Mouse (Mus musculus) lung, embryonic 16.5 days (tissue): ENCODE results near the gene Kdelr2. TPM values are rescaled to one million over a fixed set of nuclear protein-coding genes. Genes with fewer than 3 reads are reported as not detected.

Experiments used
- ATAC-seq: fragments of 200-750 bp; cut with Nextera tagmentation; 2 replicates; pipeline ENCODE4 v1.8.0; 2017; ENCODE audit warnings: low read depth, mild to moderate bottlenecking, moderate library complexity
- H3K27ac ChIP-seq: fragments of 300-500 bp; sonication (generic); 2 replicates; pipeline ENCODE4 v1.5.1; 2014; ENCODE audit warnings: mild to moderate bottlenecking, control low read depth, low read length
- H3K27me3 ChIP-seq: fragments of 300-500 bp; sonication (generic); 2 replicates; pipeline ENCODE4 v1.6.1; 2014; ENCODE audit warnings: low read depth, low read length, mixed read lengths; ENCODE audit not compliant: control insufficient read depth, insufficient read depth
- H3K36me3 ChIP-seq: fragments of 300-500 bp; sonication (generic); 2 replicates; pipeline ENCODE4 v1.6.1; 2014; ENCODE audit warnings: low read length; ENCODE audit not compliant: control insufficient read depth, insufficient read depth
- H3K4me1 ChIP-seq: fragments of 300-500 bp; sonication (generic); replicated peaks from 2 replicates; pipeline ENCODE4 v1.6.1; 2014; ENCODE audit warnings: low read length, mixed read lengths; ENCODE audit not compliant: control insufficient read depth, insufficient read depth
- H3K4me2 ChIP-seq: fragments of 300-500 bp; sonication (generic); 2 replicates; pipeline ENCODE4 v1.6.1; 2014; ENCODE audit warnings: low read depth, low read length, control low read depth
- H3K4me3 ChIP-seq: fragments of 300-500 bp; sonication (generic); 2 replicates; pipeline ENCODE4 v1.5.1; 2014; ENCODE audit warnings: mild to moderate bottlenecking, low read length, control low read depth
- H3K9ac ChIP-seq: fragments of 300-500 bp; sonication (generic); 2 replicates; pipeline ENCODE4 v1.6.1; 2014; ENCODE audit warnings: low read length, control low read depth
- H3K9me3 ChIP-seq: fragments of 300-500 bp; sonication (generic); 2 replicates; pipeline ENCODE4 v1.6.1; 2016; ENCODE audit warnings: low read length; ENCODE audit not compliant: control insufficient read depth
- WGBS: fragments of 180-500 bp; shearing (Covaris S2); extraction: QIAGEN DNeasy Blood & Tissue Kit; methylation state at CpG from one replicate; pipeline ENCODE4 v1.1.7; 2014; 5-methylcytosine and 5-hydroxymethylcytosine counted together
- polyA plus RNA-seq: library from polyadenylated mRNA; unstranded; fragments of >200 nt; fragmentation: Nextera tagmentation; extraction: Ambion mirVana; gene quantifications from 2 replicates; pipeline ENCODE4 v1.2.1, GENCODE M21; 2015

Gene Kdelr2
- polyA plus RNA-seq, 1 experiment from 2014 or later = 341 TPM

DNA sequence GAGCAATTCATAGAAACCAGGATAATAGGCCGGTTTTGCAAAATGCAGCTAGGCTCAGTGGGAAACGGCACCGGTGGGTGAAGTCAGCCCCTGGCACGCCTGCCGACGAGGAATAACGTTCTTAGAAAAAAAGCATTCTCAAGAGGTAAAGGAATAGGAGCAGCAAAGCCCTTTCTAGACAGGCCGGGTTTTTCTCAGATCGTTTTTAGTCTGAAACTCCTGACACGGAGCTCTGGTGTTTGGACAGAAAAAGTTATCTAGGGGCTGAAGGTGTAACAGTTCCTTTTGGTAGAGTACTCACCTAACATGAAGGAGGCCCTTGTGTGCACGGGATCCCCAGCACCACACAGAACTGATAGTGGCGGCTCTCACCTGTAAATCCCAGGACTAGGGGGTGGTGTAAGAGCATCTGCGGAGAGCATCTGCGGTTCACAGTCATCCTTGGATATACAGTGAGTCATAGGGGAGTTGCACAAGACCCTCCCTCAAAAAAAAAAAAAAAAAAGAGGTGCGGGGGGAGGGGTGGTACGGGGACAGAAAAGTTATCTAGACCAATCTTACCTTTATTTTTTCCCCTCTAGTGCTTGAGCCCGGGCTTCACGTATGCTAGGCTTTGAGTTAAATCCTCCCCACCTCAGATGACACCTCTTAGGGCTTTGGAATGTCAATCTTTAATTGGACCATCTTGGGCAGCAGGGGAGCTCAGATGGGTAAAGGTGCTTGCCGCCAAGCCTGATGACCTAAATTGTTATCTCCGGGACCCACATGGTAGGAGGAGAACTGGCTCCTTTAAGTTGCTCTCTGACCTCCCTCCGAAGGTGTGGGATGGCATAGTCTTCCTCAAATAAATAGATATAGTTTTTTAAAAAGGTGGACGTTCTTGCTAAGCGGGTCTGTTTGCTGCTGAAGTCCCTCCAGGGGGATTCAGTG is 61.8 kb downstream of the Kdelr2 start:
- no peak for ATAC-seq
- peak overlapping the region; percentile 73 for H3K4me3 ChIP-seq
- H3K27ac ChIP-seq = no peak overlapping the region
- WGBS = 27% methylated on average over 23 of the region's 23 CpGs
- peak overlapping the region; percentile 74 for H3K9ac ChIP-seq
- no peaks in the 10 kb centered on the region for H3K27me3 ChIP-seq
- peak overlapping the region; percentile 95 for H3K4me2 ChIP-seq
- peaks cover 6% of the 10 kb centered on the region; the same call in 1 of the 2 replicates for H3K4me1 ChIP-seq
- H3K36me3 ChIP-seq = no peaks in the 10 kb centered on the region
- H3K9me3 ChIP-seq = no peaks in the 10 kb centered on the region

DNA sequence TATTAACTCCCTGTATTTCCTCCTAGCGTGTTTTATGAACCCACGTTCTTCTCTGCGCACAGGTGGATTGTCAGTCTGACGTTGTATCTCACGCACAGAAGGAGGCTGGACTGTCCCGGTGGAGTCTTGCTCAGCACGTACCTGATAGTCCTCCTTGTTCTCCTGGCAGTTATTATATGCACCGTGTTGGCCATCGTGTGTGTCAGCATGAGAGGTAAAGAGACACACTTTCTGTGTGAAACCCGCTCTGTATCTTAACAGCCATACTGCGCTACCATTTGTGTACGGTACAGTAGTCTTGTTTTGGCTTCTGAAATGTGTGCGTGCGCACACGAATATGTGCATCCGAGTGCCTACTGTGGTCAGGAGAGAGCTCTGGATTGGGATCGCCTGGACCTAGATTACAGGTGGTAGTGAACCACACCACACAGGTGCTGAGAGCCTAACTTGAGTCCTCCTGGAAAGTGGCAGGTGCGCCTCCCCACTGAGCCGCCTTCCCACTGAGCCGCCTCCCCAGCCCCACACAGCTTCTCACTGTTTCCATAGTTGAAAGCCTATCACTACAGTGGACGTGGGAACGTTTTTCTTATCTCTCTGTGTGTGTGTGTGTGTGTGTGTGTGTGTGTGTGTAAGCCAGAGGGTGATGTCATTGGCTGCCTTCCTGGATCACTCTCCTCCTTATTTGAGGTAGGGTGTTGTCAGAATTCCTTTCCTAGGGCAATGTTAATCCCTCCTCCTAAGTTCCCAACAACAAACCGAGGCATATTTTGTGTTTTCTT is 63.4 kb downstream of the Kdelr2 start:
- Histone ChIP-seq H3K9ac (no peak overlapping the region), H3K4me2 (no peak overlapping the region), H3K27ac (no peak overlapping the region), H3K4me3 (no peak overlapping the region), H3K36me3 (no peaks in the 10 kb centered on the region), H3K4me1 (peaks cover 6% of the 10 kb centered on the region), H3K9me3 (no peaks in the 10 kb centered on the region), H3K27me3 (no peaks in the 10 kb centered on the region)
- no peak for ATAC-seq
- 89% methylated on average over 23 of the region's 23 CpGs for WGBS

DNA sequence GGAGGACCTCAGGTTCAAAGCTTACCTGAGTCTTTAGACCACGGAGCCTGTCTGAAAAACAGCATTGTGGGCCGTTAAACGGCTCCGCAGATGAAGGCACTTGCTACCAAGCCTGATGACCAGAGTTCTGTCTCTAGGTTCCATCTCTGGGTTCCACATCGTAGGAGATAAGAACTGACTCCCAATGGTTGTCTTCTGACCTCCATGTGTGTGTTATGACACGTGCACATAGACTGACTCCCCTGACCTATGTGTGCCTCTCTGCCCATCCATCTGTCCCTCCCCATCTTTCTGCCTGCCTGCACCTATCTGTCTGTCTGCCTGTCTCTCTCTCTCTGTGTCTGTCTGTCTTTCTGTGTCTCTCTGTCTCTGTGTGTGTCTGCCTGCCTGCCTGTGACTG is 64.3 kb downstream of the Kdelr2 start:
- ATAC-seq = no peak
- no peak overlapping the region for H3K9ac ChIP-seq
- peaks cover 6% of the 10 kb centered on the region for H3K4me1 ChIP-seq
- no peaks in the 10 kb centered on the region for H3K27me3 ChIP-seq
- no peak overlapping the region for H3K27ac ChIP-seq
- no peaks in the 10 kb centered on the region for H3K9me3 ChIP-seq
- H3K4me2 ChIP-seq = no peak overlapping the region
- H3K36me3 ChIP-seq = peaks cover under 1% of the 10 kb centered on the region; the same call in 1 of the 2 replicates
- WGBS = 89% methylated on average over 6 of the region's 6 CpGs
- H3K4me3 ChIP-seq = no peak overlapping the region

DNA sequence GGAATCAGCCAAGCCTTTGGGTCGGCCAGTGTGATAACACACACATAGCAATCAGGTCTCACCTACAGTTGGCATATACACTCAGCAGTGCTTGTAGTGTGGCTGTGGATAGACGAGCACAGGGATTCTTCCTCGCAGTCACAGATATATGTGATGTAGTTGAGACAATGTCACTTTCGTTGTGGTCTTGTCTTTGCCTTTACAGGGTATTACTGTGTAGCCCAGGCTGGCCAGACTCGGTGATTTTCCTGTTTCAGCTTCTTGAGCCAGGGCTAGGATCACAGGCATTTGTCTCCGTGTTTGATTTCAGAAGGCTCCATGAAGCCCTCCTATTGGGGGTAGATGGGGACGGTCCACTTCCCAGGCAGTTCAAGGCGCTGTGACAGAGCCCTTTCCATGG is 66.0 kb downstream of the Kdelr2 start:
- Histone ChIP-seq H3K4me2 (no peak overlapping the region), H3K4me1 (peaks cover 6% of the 10 kb centered on the region), H3K9me3 (no peaks in the 10 kb centered on the region), H3K36me3 (peaks cover 4% of the 10 kb centered on the region), H3K4me3 (no peak overlapping the region), H3K27ac (no peak overlapping the region), H3K9ac (no peak overlapping the region), H3K27me3 (no peaks in the 10 kb centered on the region)
- no peak for ATAC-seq
- WGBS = 90% methylated on average over 8 of the region's 8 CpGs

DNA sequence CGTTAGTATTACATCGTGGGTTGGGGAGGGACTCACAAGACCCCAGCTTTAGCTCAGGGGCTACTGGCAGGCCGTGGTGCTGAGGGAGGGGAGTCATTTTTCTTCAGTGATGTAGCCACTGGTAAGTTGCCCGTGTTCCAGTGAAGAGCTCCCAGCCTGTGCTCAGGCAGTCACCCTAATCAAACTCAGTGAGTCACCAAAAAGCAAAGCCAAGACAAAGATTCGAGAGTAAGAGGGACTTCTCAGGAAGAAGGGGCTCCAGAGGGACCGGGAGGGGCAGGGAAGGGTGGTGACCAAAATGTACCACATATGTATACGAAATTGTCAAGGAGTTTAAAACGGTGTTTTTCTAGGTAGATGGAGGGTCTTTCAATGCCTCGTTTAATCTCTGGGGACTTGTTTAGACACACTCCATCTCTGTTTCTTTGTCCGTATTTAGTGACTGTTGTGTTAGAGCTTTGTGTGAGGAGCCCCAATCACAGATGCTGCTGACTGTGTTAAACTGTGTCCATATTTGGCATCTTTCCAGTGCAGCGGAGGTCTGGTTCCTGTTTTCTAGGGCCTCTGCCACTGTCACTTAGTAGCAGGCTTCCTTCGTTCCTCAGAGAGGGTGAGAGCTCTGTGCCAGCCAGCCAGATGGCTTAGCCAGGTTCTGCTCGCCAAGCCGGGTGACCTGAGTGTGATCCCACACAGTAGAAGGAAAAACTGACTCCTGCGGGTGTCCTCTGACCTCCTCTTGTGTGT is 67.0 kb downstream of the Kdelr2 start:
- Histone ChIP-seq H3K4me1 (no peaks in the 10 kb centered on the region; the same call in 1 of the 2 replicates), H3K4me3 (no peak overlapping the region), H3K27me3 (no peaks in the 10 kb centered on the region), H3K27ac (peak overlapping the region; percentile 71), H3K9ac (no peak overlapping the region), H3K4me2 (no peak overlapping the region), H3K36me3 (peaks cover 6% of the 10 kb centered on the region), H3K9me3 (no peaks in the 10 kb centered on the region)
- WGBS = 54% methylated on average over 15 of the region's 15 CpGs
- ATAC-seq = peak; percentile 79

DNA sequence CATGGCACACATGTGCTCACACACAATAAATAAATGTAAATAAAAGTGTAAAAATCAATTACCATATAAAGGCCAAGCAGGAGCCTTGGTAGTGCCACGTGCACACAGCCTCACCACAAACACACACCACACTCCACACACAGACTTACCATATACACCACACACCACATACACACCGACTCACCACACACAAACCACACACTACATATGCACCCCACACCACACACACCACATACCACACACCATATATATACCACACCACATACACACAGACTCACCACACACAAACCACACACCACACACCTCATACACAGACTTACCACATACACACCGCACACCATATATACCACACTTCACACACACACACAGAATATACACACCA is 67.5 kb downstream of the Kdelr2 start:
- H3K9ac ChIP-seq = no peak overlapping the region
- peaks cover 6% of the 10 kb centered on the region for H3K36me3 ChIP-seq
- peak; percentile 19; the same call in 1 of the 2 replicates for ATAC-seq
- WGBS = 81% methylated on average over 3 of the region's 3 CpGs
- no peak overlapping the region for H3K4me3 ChIP-seq
- no peaks in the 10 kb centered on the region; the same call in 1 of the 2 replicates for H3K4me1 ChIP-seq
- no peaks in the 10 kb centered on the region for H3K27me3 ChIP-seq
- no peaks in the 10 kb centered on the region for H3K9me3 ChIP-seq
- peak overlapping the region; percentile 52; the same call in 1 of the 2 replicates for H3K27ac ChIP-seq
- H3K4me2 ChIP-seq = no peak overlapping the region

Other genes with a start within 250 kb of the Kdelr2 start
- gene Rbak, start 223.1 kb upstream of the Kdelr2 start, polyA plus RNA-seq = 11.7 and 12.7 TPM in 2 replicates
- gene Spdye4b, start 222.8 kb upstream of the Kdelr2 start, polyA plus RNA-seq = 0.11 TPM in 1 of 2 replicates, not detected in the other
- gene Spdye4a, start 176.9 kb upstream of the Kdelr2 start, polyA plus RNA-seq = not detected in 2 replicates
- 13.0 and 13.9 TPM in 2 replicates for gene Zfp12, start 168.7 kb upstream of the Kdelr2 start, polyA plus RNA-seq
- 0.92 and 1.2 TPM in 2 replicates for gene Zfp316, start 133.8 kb upstream of the Kdelr2 start, polyA plus RNA-seq
- 0.05 TPM in 1 of 2 replicates, not detected in the other for gene Zfp853, start 110.2 kb upstream of the Kdelr2 start, polyA plus RNA-seq
- gene E130309D02Rik, start 88.5 kb upstream of the Kdelr2 start, polyA plus RNA-seq = 32.3 and 33.0 TPM in 2 replicates
- gene Zdhhc4, start 74.6 kb upstream of the Kdelr2 start, polyA plus RNA-seq = 72.7 and 79.2 TPM in 2 replicates
- 0.04 TPM in 1 of 2 replicates, not detected in the other for gene Grid2ip, start 46.5 kb upstream of the Kdelr2 start, polyA plus RNA-seq
- gene Daglb, start 60.7 kb downstream of the Kdelr2 start, polyA plus RNA-seq = 8.4 TPM in 2 replicates
- gene Rac1, start 124.2 kb downstream of the Kdelr2 start, polyA plus RNA-seq = 329 and 475 TPM in 2 replicates
- gene Cyth3, start 218.6 kb downstream of the Kdelr2 start, polyA plus RNA-seq = 61.5 and 65.7 TPM in 2 replicates